Mouse (Mus musculus) spleen, adult 18-20 months (tissue): ENCODE results near the gene Kri1.
"Not testable (repeated sequence)": the region's sequence is repeated elsewhere in the genome, so short reads cannot be mapped to it uniquely, and the experiment has no call there.

ENCODE experiments used
- DNase-seq, 2 experiments: peaks; one replicate each; pipeline ENCODE4 v3.0.0; 2022; ENCODE audit warnings: mixed read lengths in 2 of 2

Gene Kri1

GRCm38 (mm10) chr9:21287571-21288402 lies at the start of gene Kri1:
Gene Kri1, minus strand, starts transcription at chr9:21287969.
- peak; percentile 95 to 97 for DNase-seq

GRCm38 (mm10) chr9:21336491-21336890 lies 48.7 kb upstream of the Kri1 start:
- no peak for DNase-seq

GRCm38 (mm10) chr9:21335391-21335790 lies 47.6 kb upstream of the Kri1 start:
- no peak for DNase-seq

GRCm38 (mm10) chr9:21334747-21335146 lies 47.0 kb upstream of the Kri1 start:
- DNase-seq = no peak

- no peak for DNase-seq
Measured at GRCm38 (mm10) chr9:21333523-21333922, 45.8 kb upstream of the Kri1 start.

- DNase-seq = no peak
Measured at GRCm38 (mm10) chr9:21332161-21333061, 44.6 kb upstream of the Kri1 start.

- DNase-seq = no peak
Measured at GRCm38 (mm10) chr9:21331365-21332140, 43.8 kb upstream of the Kri1 start.

- no peak for DNase-seq
Measured at GRCm38 (mm10) chr9:21329699-21330289, 42.0 kb upstream of the Kri1 start.

- DNase-seq = no peak
Measured at GRCm38 (mm10) chr9:21329041-21329440, 41.3 kb upstream of the Kri1 start.

GRCm38 (mm10) chr9:21328041-21328440 lies 40.3 kb upstream of the Kri1 start:
- peak in 1 of 2 experiments; percentile 32 for DNase-seq

- DNase-seq = no peak
Measured at GRCm38 (mm10) chr9:21327569-21327968, 39.8 kb upstream of the Kri1 start.

- DNase-seq = no peak
Measured at GRCm38 (mm10) chr9:21324269-21324668, 36.5 kb upstream of the Kri1 start.

GRCm38 (mm10) chr9:21322917-21323297 lies 35.1 kb upstream of the Kri1 start:
- not testable (repeated sequence) for DNase-seq

GRCm38 (mm10) chr9:21322211-21322916 lies 34.6 kb upstream of the Kri1 start:
- peak in 1 of 2 experiments; percentile 40 for DNase-seq

GRCm38 (mm10) chr9:21321513-21321835 lies 33.7 kb upstream of the Kri1 start:
- DNase-seq = peak; percentile 66 to 72

GRCm38 (mm10) chr9:21320619-21321512 lies 33.1 kb upstream of the Kri1 start, which contains the start of gene Slc44a2:
Gene Slc44a2, plus strand, starts transcription at chr9:21320698.
- DNase-seq = peak; percentile 85 to 95

GRCm38 (mm10) chr9:21320280-21320618 lies 32.5 kb upstream of the Kri1 start:
- DNase-seq = no peak

- no peak for DNase-seq
Measured at GRCm38 (mm10) chr9:21319503-21319902, 31.7 kb upstream of the Kri1 start.

GRCm38 (mm10) chr9:21318792-21319191 lies 31.0 kb upstream of the Kri1 start:
- DNase-seq = no peak

- DNase-seq = no peak
Measured at GRCm38 (mm10) chr9:21316696-21317095, 28.9 kb upstream of the Kri1 start.

GRCm38 (mm10) chr9:21315421-21315820 lies 27.7 kb upstream of the Kri1 start:
- DNase-seq = no peak
